Mouse (Mus musculus) embryonic fibroblast, embryonic 13.5 days (primary cell): Measurements from ENCODE around the gene Atrnl1.

Source experiments
- CTCF ChIP-seq: IDR thresholded peaks from 2 replicates; pipeline ENCODE4 v1.5.1; 2011; ENCODE audit warnings: mild to moderate bottlenecking, control low read depth, low read length, moderate library complexity, borderline replicate concordance; ENCODE audit not compliant: insufficient read depth
- POLR2A ChIP-seq: IDR thresholded peaks from 2 replicates; pipeline ENCODE4 v1.6.1; 2011; ENCODE audit warnings: low read depth, mild to moderate bottlenecking, control low read depth, low read length, moderate library complexity

GRCm38 (mm10) chr19:57746553-57746952 lies 135.7 kb downstream of the Atrnl1 start:
- TF ChIP-seq CTCF: no peak
- no peak for TF ChIP-seq POLR2A
